Mouse (Mus musculus) forebrain, embryonic 15.5 days (tissue): ENCODE results near the gene Rheb. TPM values are rescaled to one million over a fixed set of nuclear protein-coding genes. Genes with fewer than 3 reads are reported as not detected.
"Not testable (repeated sequence)": the region's sequence is repeated elsewhere in the genome, so short reads cannot be mapped to it uniquely, and the experiment has no call there.

Experiments
- ATAC-seq: fragments of 200-750 bp; cut with Nextera tagmentation; replicated peaks from 2 replicates; pipeline ENCODE4 v1.8.0; 2017; ENCODE audit warnings: mild to moderate bottlenecking, moderate TSS enrichment, moderate library complexity
- H3K27ac ChIP-seq: fragments of 300-500 bp; sonication (generic); replicated peaks from 2 replicates; pipeline ENCODE4 v1.5.1; 2015; ENCODE audit warnings: mild to moderate bottlenecking, inconsistent platforms
- H3K27me3 ChIP-seq: fragments of 300-500 bp; sonication (generic); 2 replicates; pipeline ENCODE4 v1.6.1; 2015; ENCODE audit warnings: inconsistent platforms
- H3K36me3 ChIP-seq: fragments of 300-500 bp; sonication (generic); 2 replicates; pipeline ENCODE4 v1.6.1; 2015; ENCODE audit warnings: mild to moderate bottlenecking, inconsistent platforms
- H3K4me1 ChIP-seq: fragments of 300-500 bp; sonication (generic); 2 replicates; pipeline ENCODE4 v1.6.1; 2015; ENCODE audit warnings: inconsistent platforms
- H3K4me2 ChIP-seq: fragments of 300-500 bp; sonication (generic); replicated peaks from 2 replicates; pipeline ENCODE4 v1.6.1; 2015; ENCODE audit warnings: mild to moderate bottlenecking, inconsistent platforms
- H3K4me3 ChIP-seq: fragments of 300-500 bp; sonication (generic); 2 replicates; pipeline ENCODE4 v1.5.1; 2015; ENCODE audit warnings: mild to moderate bottlenecking, inconsistent platforms
- H3K9ac ChIP-seq: fragments of 300-500 bp; sonication (generic); replicated peaks from 2 replicates; pipeline ENCODE4 v1.6.1; 2015; ENCODE audit warnings: mild to moderate bottlenecking, inconsistent platforms
- H3K9me3 ChIP-seq: fragments of 300-500 bp; sonication (generic); 2 replicates; pipeline ENCODE4 v1.6.1; 2016; ENCODE audit warnings: inconsistent platforms
- WGBS: fragments of 180-500 bp; shearing (Covaris S2); methylation state at CpG from one replicate; pipeline ENCODE4 v1.1.7; 2015; ENCODE audit warnings: mixed read lengths; 5-methylcytosine and 5-hydroxymethylcytosine counted together
- polyA plus RNA-seq: library from polyadenylated mRNA; unstranded; fragments of >200 nt; fragmentation: Nextera tagmentation; extraction: Ambion mirVana; gene quantifications from 2 replicates; pipeline ENCODE4 v1.2.1, GENCODE M21; 2015

Rheb gene
- polyA plus RNA-seq, 1 experiment from 2014 or later = 243 TPM

DNA sequence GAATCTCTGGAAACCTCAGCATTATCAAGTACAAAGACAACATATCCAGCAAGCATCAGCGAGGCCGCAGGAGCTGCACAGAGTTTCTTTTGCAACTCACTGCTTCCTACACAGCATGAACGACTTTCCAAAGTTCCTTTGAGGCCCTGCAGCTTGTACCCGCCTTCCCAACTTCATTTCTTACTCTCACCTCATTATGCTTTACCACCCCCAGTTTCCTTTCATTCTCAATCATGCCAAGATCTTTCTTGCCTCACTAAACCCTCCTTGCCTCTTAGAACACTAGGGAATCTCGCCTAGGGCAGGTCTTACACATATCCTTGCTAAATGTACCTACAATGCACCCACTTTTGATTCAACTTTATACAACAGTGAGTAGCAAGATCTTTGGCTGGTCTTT, 7.9 kb downstream of the Rheb start:
- ATAC-seq = no peak
- H3K9me3 ChIP-seq = no peaks in the 10 kb centered on the region
- peaks cover 16% of the 10 kb centered on the region for H3K4me1 ChIP-seq
- H3K4me2 ChIP-seq = no peak overlapping the region
- WGBS = 51% methylated on average over 5 of the region's 5 CpGs
- H3K36me3 ChIP-seq = no peaks in the 10 kb centered on the region
- H3K4me3 ChIP-seq = no peak overlapping the region
- no peak overlapping the region for H3K27ac ChIP-seq
- no peak overlapping the region for H3K9ac ChIP-seq
- no peaks in the 10 kb centered on the region for H3K27me3 ChIP-seq

DNA sequence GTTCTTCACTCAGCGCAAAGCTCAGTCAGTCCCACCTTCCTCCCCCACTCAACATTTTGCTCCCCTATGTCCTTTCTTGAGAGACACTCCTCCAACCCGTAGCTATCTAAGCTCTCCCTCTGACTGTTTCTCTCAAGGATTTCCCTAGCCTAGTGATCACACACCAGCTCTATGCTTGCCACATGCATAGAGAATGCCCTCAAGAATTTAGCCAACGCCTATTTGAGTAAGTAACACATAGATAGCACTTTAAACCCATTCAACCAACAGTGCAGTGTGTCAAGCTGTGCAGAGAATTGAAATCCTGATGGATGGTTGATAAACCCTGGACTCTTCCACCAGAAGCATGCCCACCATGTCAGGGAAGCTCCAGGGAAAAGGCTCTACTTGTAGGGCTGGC, 10.5 kb downstream of the Rheb start:
- no peaks in the 10 kb centered on the region for H3K27me3 ChIP-seq
- H3K4me2 ChIP-seq = no peak overlapping the region
- H3K4me3 ChIP-seq = no peak overlapping the region
- peaks cover 6% of the 10 kb centered on the region; the same call in 1 of the 2 replicates for H3K4me1 ChIP-seq
- ATAC-seq = no peak
- no peak overlapping the region for H3K9ac ChIP-seq
- 95% methylated on average over 3 of the region's 3 CpGs for WGBS
- H3K36me3 ChIP-seq = no peaks in the 10 kb centered on the region
- H3K9me3 ChIP-seq = no peaks in the 10 kb centered on the region
- no peak overlapping the region for H3K27ac ChIP-seq

DNA sequence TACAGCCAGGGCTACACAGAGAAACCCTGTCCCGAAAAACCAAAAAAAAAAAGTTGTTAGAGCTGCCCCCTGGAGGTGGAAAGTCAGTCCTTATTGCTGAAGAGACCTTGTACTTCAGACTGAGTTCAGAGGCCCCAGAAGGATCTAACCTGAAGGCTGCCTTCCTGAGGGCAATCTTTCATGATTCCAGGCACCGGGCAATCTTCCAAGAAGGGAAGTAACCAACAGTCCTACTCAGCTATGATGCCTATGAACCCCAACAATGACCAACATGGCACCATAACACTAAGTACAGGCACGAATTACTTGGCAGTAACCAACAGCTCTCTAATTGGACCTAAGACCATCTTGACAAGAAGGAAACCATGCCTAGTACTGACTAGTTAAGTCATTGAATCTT, 14.0 kb downstream of the Rheb start:
- 93% methylated on average over 3 of the region's 3 CpGs for WGBS
- H3K9ac ChIP-seq = no peak overlapping the region
- H3K27me3 ChIP-seq = no peaks in the 10 kb centered on the region
- no peak for ATAC-seq
- no peak overlapping the region for H3K4me3 ChIP-seq
- no peaks in the 10 kb centered on the region for H3K36me3 ChIP-seq
- H3K27ac ChIP-seq = no peak overlapping the region
- H3K4me1 ChIP-seq = 0 out of 2 replicates have a peak, but pooled peaks cover 6% of the 10 kb centered on the region
- H3K4me2 ChIP-seq = no peak overlapping the region
- H3K9me3 ChIP-seq = no peaks in the 10 kb centered on the region

DNA sequence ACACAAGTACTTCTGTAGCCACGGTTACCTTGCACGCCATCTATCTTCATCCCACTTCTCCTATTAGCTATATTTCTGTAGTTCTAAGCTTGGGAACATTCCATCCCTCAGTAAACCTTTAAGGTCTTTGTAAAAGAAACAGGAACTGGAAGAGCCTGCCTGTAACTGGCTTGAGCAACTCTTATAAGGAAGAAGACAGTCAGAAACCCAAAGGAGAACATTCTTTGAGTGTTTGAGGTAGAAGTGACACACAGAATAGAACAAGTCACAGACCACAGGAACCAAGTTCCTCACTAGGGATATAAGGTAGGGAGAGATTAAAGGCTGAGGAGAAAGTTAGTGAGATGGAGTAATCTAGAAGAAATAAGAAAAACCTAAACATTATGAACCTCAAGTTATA, 15.3 kb downstream of the Rheb start:
- Histone ChIP-seq H3K9ac (no peak overlapping the region), H3K27me3 (no peaks in the 10 kb centered on the region), H3K9me3 (no peaks in the 10 kb centered on the region), H3K36me3 (no peaks in the 10 kb centered on the region), H3K4me2 (no peak overlapping the region), H3K4me3 (no peak overlapping the region), H3K4me1 (0 out of 2 replicates have a peak, but pooled peaks cover 6% of the 10 kb centered on the region), H3K27ac (no peak overlapping the region)
- no peak for ATAC-seq
- 87% methylated on average over 2 of the region's 2 CpGs for WGBS

DNA sequence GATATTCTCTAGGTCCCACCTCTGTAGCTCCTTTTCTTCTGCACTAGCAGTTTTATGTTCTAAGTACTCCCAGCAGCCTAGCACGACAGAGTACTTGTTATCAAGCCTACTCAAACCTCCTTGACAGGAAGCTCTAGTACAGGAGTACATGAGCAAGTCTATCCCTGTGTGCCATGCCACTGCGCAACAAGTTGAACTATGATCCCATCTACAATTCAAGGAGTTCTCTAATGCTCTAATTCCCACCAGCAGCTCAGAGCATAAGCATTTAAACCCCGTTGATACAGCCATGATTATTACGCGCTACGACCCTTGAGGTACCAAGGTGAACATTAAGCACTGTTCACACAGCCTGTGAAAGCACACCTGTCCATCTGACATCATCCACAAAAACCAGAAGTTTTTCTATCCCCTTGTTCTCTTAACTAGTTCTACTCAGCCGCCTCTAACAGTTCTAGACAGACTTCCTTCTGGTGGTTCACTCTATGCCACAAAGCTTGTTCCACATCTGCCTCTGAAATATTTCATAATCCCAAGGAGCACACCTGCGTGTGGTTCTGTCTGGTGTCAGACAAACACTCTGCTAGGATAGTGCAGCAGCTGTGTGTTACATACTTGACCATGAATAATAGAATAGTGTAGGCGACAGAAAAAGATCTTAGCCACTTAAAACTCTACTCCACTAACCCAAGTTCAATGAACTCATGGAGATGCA, 16.2 kb downstream of the Rheb start:
- ATAC-seq = no peak
- H3K27me3 ChIP-seq = no peaks in the 10 kb centered on the region
- no peaks in the 10 kb centered on the region for H3K9me3 ChIP-seq
- peaks cover 10% of the 10 kb centered on the region; the same call in 1 of the 2 replicates for H3K4me1 ChIP-seq
- no peak overlapping the region for H3K27ac ChIP-seq
- H3K36me3 ChIP-seq = no peaks in the 10 kb centered on the region
- H3K4me3 ChIP-seq = no peak overlapping the region
- H3K4me2 ChIP-seq = no peak overlapping the region
- 93% methylated on average over 9 of the region's 9 CpGs for WGBS
- no peak overlapping the region for H3K9ac ChIP-seq

DNA sequence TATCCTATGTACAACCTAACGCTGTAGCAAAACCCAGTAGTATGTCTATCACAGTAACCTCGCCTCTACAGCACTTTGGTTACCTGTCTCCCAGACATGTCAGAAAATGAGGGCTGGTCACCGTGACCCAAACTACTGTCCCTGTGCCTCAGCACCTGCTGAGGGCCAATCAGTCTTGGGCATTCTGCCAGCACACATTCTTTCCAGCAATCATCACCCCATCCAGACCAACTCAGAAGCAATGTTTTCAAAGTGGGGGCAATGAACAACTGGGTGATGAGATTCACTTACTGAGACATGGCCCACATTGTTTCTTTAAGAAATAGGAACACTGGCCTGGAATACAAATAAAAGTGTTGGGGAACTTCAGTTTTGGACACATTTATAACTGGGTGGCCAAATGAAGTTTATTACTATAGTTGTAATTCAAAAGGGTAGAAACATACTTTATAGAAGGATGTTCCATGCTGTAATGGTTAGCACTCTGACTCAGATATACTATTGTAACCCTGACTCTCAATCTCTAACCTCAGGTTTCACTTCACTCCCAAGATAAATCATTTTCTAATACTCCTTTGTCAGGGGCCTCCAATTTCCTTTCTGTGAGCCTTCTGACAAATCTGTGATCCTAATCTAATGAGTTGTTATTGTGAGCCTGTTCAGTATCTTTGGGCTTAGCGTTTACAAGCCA, 16.9 kb downstream of the Rheb start:
- 84% methylated on average over 4 of the region's 4 CpGs for WGBS
- no peaks in the 10 kb centered on the region for H3K36me3 ChIP-seq
- no peaks in the 10 kb centered on the region for H3K9me3 ChIP-seq
- no peak overlapping the region for H3K9ac ChIP-seq
- H3K27me3 ChIP-seq = no peaks in the 10 kb centered on the region
- no peak overlapping the region for H3K27ac ChIP-seq
- H3K4me2 ChIP-seq = no peak overlapping the region
- H3K4me1 ChIP-seq = peaks cover 14% of the 10 kb centered on the region; the same call in 1 of the 2 replicates
- no peak for ATAC-seq
- H3K4me3 ChIP-seq = no peak overlapping the region

DNA sequence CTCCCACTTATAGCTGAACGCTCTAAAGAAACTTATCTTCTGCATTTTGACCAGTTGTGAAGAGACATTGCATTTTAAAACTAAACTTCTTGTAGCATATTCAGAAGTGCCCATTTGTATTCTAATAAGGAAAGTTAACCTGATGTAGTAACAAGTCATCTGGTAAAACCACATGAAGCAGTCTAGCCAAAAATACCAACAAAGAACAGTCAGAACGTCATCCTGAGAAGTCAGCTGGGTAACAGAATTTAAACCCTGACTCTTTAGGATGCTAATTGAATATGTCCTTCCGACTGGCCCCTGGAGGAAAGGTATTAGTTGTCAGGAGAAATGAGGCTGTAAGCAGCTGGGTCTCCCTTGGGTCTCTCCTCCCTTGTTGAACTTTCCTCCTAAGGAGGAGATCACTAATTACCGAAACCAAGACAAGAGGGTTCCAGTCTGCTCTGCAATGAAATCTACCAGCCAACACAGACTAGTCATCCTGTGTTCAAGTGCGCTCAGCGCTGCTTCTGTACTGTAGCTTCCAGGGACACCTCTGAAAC, 18.5 kb downstream of the Rheb start:
- Histone ChIP-seq H3K9ac (no peak overlapping the region), H3K4me2 (no peak overlapping the region), H3K4me3 (no peak overlapping the region), H3K27ac (no peak overlapping the region), H3K4me1 (peaks cover 14% of the 10 kb centered on the region; the same call in 1 of the 2 replicates), H3K9me3 (no peaks in the 10 kb centered on the region), H3K36me3 (no peaks in the 10 kb centered on the region), H3K27me3 (no peaks in the 10 kb centered on the region)
- WGBS = 87% methylated on average over 6 of the region's 6 CpGs
- ATAC-seq = no peak

DNA sequence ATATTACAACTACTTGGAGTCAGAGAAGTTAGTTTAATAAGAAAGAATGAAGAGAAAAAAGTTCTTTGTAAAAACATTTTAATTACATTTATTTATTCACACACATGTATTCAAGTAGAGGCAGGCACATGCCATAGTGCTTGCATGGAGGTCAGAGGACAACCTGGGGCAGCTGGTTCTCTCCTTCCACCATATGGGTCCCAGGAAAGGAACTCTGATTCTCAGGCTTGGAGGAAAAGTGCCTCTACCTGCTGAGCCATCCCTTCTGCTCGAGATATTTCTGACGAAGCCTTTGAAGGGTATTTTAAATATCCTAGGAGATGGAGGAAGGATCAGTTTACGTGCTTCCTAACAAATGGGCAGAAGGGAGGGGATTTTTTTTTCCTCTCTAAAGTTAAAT, 19.6 kb downstream of the Rheb start:
- no peak overlapping the region for H3K27ac ChIP-seq
- peaks cover 14% of the 10 kb centered on the region; the same call in 1 of the 2 replicates for H3K4me1 ChIP-seq
- no peak overlapping the region for H3K4me2 ChIP-seq
- H3K36me3 ChIP-seq = no peaks in the 10 kb centered on the region
- no peaks in the 10 kb centered on the region for H3K27me3 ChIP-seq
- no peak overlapping the region for H3K9ac ChIP-seq
- H3K9me3 ChIP-seq = no peaks in the 10 kb centered on the region
- no peak overlapping the region for H3K4me3 ChIP-seq
- WGBS = 83% methylated on average over 3 of the region's 3 CpGs
- ATAC-seq = no peak

DNA sequence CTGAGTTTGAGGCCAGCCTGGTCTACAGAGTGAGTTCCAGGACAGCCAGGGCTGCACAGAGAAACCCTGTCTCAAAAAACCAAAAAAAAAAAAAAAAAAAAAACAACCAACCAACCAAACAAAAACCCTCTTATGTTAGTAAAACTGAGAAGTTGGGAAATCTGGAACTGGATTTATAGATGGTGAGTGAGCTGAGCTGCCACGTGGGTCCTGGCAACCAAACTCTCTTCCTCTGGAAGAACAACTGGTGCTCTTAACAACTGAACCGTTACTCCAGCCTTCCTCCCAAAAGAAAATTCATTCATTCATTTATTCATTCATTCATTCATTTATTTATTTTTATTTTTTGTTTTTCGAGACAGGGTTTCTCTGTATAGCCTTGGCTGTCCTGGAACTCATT, 20.2 kb downstream of the Rheb start:
- not testable (repeated sequence) for H3K27ac ChIP-seq, ATAC-seq, H3K4me2 ChIP-seq, H3K4me3 ChIP-seq, H3K36me3 ChIP-seq, H3K27me3 ChIP-seq, H3K9me3 ChIP-seq, H3K9ac ChIP-seq
- peaks cover 14% of the 10 kb centered on the region; the same call in 1 of the 2 replicates for H3K4me1 ChIP-seq
- WGBS = 88% methylated on average over 3 of the region's 3 CpGs

DNA sequence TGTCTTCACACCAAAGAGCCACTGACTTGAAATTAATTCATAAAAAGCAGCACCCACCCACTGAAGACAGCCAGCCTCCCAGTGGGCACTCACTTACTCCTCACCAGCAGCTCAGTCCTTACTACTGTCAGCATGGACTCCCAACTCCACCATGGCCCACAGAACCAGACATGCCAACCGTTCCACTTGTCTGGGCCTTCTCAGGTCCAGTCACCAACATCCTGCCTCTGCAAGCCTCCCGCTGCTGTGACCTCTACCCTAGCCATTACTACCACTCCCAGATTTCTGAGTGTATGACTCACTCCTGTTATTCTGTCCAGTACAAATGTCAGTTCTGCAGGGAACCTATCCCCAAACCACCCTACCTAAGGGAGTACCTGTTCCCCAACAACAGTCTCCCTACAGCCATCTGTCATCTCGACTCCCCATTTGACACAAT, 21.0 kb downstream of the Rheb start:
- Histone ChIP-seq H3K27me3 (no peaks in the 10 kb centered on the region), H3K4me2 (no peak overlapping the region), H3K4me3 (no peak overlapping the region), H3K4me1 (peaks cover 14% of the 10 kb centered on the region; the same call in 1 of the 2 replicates), H3K9me3 (no peaks in the 10 kb centered on the region), H3K36me3 (peaks cover 8% of the 10 kb centered on the region), H3K9ac (no peak overlapping the region), H3K27ac (no peak overlapping the region)
- no peak for ATAC-seq
- WGBS = 86% methylated on average over 3 of the region's 3 CpGs

DNA sequence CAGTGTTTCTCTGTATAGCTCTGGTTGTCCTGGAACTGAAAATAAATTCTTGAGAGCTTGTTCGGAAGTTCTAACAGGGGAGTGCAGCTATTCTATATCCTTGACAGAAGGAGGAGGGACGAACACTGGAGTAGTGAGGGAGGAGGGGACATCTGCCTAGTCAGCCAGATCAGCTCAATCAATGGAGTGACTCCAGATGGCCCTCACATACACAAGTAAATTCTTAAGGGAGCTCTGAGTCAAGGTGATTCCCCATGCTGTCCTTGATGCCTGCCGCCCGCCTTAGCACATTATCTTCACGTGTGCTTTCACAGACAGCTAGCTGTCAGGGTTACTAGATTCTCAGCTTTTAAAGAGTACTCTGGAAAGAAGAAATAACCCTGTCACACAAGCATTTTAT, 21.8 kb downstream of the Rheb start:
- peaks cover 8% of the 10 kb centered on the region for H3K36me3 ChIP-seq
- H3K4me1 ChIP-seq = peaks cover 9% of the 10 kb centered on the region; the same call in 1 of the 2 replicates
- no peak overlapping the region for H3K27ac ChIP-seq
- no peak for ATAC-seq
- H3K27me3 ChIP-seq = no peaks in the 10 kb centered on the region
- H3K4me2 ChIP-seq = no peak overlapping the region
- H3K4me3 ChIP-seq = no peak overlapping the region
- no peak overlapping the region for H3K9ac ChIP-seq
- H3K9me3 ChIP-seq = no peaks in the 10 kb centered on the region
- 74% methylated on average over 5 of the region's 5 CpGs for WGBS

DNA sequence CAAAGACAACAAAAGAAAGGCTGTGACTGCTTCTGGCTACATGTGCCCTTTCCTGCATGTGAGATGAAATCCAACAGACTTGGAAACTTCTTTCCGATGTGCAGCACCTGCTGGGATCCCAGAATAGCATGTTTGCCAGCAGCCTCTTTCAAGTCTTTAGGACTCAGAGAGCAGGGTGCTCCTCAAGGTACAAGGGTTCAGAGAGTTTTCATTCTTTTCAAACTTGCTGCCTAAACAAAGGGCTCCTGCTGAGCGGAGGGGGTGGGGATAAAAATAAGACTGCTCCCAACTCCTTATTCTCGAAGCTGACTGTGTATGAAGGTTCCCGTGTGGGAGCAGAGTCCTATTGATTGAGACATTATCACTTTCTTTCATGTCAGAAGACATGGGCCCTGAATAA, 25.2 kb downstream of the Rheb start:
- no peak for ATAC-seq

More for the DNA sequence above, 25.2 kb downstream of the Rheb start:
- Histone ChIP-seq H3K4me3 (no peak overlapping the region), H3K9me3 (no peaks in the 10 kb centered on the region), H3K36me3 (peaks cover 32% of the 10 kb centered on the region), H3K9ac (no peak overlapping the region), H3K4me2 (no peak overlapping the region), H3K27me3 (no peaks in the 10 kb centered on the region), H3K27ac (no peak overlapping the region), H3K4me1 (peaks cover 9% of the 10 kb centered on the region; the same call in 1 of the 2 replicates)
- 42% methylated on average over 4 of the region's 4 CpGs for WGBS
